Mouse (Mus musculus) testis, adult 2 months (tissue): ENCODE results near the gene Rimklb.
A peak's percentile ranks its signal among the peaks of the same experiment; 100 is the strongest.

Experiments
- CTCF ChIP-seq: fragments of 200-500 bp; IDR thresholded peaks from 2 replicates; pipeline ENCODE4 v1.5.1; 2012; ENCODE audit warnings: low read depth, mild to moderate bottlenecking, inconsistent platforms, low read length, moderate library complexity; ENCODE audit not compliant: control insufficient read depth, insufficient read depth, insufficient replicate concordance
- POLR2A ChIP-seq: fragments of 200-500 bp; IDR thresholded peaks from 2 replicates; pipeline ENCODE4 v1.6.1; 2012; ENCODE audit warnings: low read depth, mild to moderate bottlenecking, inconsistent platforms, low read length, moderate library complexity; ENCODE audit not compliant: control insufficient read depth

DNA sequence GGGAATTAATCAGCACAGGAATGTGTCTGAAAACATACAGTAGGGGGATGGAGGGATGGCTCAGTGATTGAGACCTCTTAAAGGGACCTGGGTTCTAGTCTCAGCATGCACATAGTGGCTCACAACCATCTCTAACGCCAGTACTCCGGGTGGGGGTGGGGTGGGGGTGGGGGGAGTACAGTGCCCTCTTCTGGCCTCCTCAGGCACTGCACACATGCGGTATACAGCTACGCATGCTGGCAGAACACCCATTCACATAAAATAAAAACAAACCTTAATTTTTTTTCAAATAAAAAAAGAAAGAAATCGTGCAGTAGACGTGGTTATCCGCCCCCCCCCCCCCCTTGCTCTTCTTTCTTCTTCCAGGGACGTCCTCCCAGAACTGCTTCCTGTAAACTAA, 24.7 kb upstream of the Rimklb start:
- peak; percentile 47; the same call in 1 of the 2 replicates for TF ChIP-seq CTCF
- no peak for TF ChIP-seq POLR2A
